Mouse (Mus musculus): ENCODE data around the gene C130074G19Rik. TPM values are rescaled to one million over a fixed set of nuclear protein-coding genes. Genes with fewer than 3 reads are reported as not detected.

The C130074G19Rik gene
- not detected in 2 replicates for polyA plus RNA-seq (2012; ENCODE audit: insufficient read depth, insufficient read length, low replicate concordance, missing spikeins)

DNA sequence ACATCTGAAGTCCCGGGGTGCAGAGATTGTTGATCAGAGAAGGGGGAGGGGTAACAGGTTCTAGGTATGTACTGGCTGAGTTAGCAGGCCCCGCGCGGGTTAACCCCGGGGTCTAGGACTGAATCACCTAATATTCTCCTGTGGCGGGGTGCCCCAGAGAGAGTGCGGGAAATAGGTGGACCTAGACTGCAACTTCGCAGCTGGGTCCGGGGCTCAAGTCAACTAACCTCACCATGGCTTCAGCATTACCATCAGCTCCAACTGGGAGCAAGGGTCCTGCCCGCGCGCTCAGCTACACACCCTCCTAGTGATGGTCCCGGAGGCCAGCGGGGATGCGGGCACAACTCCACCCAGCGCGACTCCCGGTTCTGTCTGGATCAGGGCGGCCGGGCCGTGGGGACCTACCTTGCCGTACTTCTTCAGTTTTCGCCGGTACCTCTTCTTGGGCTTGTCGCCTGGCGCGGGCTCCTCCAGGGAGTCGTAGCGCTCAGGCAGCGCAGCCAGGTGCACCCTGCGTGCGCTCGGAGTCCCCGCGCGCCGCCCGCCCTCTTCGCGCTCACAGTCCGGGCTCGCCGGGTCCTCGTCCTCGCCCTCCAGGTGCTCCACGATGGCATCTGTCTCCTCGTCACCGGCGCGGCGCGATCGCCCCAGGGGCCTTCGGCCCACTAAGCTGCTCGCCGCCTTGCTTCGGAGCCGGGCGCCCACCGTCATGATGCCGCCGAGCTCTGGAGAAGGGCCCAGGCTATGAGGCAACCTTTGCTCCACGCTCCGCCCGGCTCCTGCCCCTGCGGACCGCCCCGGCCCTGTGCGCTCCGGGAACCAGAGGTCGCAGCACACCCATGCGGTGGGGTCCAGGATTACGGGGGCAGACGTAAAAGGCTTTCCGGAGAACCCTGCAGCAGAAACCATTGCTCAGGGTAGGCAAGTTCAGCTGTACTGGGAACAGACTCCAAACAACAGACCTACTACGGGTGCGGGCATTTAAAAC is at the start of gene C130074G19Rik:
Gene C130074G19Rik, minus strand, starts transcription at position 938 of the 988 bp plus-strand sequence.
- no peak for TF ChIP-seq POLR2A (IDR thresholded peaks at IDR 0.05; ENCODE audit: insufficient read depth, low read depth, low read length)
- TF ChIP-seq CTCF (IDR thresholded peaks at IDR 0.05; ENCODE audit: insufficient read depth, low read depth, low read length), result peak; percentile 35; the same call in 1 of the 2 replicates
- peak within 1 kb of the TSS; percentile 58 for H3K4me3 ChIP-seq (ENCODE audit: insufficient read depth, low read depth, low read length)
- H3K27ac ChIP-seq (ENCODE audit: insufficient read depth, low read depth, low read length), result 0 out of 2 replicates have a peak within 1 kb of the TSS, but pooled peaks have one; percentile 7
- WGBS, result 5% methylated on average over 77 of the region's 77 CpGs
- peaks cover 18% of the 10 kb centered on the region; the same call in 1 of the 2 replicates for H3K4me1 ChIP-seq (ENCODE audit: control insufficient read depth, insufficient read depth, low read length)

DNA sequence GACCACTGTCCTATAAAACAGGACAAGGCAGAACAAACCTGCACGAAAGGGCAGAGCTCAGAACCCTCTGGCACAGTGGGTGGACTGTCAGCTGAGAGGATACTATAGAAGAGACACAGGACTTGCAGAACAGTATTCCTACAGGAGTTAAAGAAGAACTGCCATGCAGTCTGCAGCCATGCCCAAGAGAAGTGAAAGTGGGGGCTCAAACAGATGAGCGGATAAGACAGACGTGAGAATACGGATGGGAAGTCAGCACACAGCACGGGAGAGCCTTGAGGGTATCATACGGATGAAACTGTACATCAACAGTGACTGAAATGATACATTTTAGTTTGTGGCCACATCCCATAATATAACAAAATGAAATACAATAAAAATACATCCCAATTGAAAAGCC is 48.1 kb upstream of the C130074G19Rik start:
- H3K27ac ChIP-seq (ENCODE audit: insufficient read depth, low read depth, low read length), result no peak overlapping the region
- no peak overlapping the region for H3K4me3 ChIP-seq (ENCODE audit: insufficient read depth, low read depth, low read length)
- H3K4me1 ChIP-seq (ENCODE audit: control insufficient read depth, insufficient read depth, low read length), result no peaks in the 10 kb centered on the region
- no peak for TF ChIP-seq POLR2A (IDR thresholded peaks at IDR 0.05; ENCODE audit: insufficient read depth, low read depth, low read length)
- no peak for TF ChIP-seq CTCF (IDR thresholded peaks at IDR 0.05; ENCODE audit: insufficient read depth, low read depth, low read length)
- whole genome bisulfite sequencing, result 91% methylated on average over 6 of the region's 6 CpGs

DNA sequence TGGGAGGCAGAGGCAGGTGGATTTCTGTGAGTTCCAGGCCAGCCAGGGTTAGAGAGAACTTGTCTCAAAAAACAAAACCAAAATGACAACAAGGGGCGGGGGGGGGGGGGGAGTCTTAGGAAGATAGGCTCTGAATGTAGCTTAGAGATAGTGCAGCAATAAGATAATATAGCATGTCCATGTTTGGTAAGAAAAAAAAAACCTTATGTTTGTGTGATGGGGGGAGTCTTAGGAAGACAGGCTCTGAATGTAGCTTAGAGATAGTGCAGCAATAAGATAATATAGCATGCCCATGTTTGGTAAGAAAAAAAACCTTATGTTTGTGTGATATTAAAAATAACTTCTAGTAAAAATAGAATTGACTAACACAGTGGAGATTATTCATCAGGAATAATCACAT is 45.4 kb upstream of the C130074G19Rik start:
- Histone ChIP-seq H3K4me1 (ENCODE audit: control insufficient read depth, insufficient read depth, low read length) (no peaks in the 10 kb centered on the region), H3K27ac (ENCODE audit: insufficient read depth, low read depth, low read length) (no peak overlapping the region), H3K4me3 (ENCODE audit: insufficient read depth, low read depth, low read length) (no peak overlapping the region)
- no peak for TF ChIP-seq CTCF (IDR thresholded peaks at IDR 0.05; ENCODE audit: insufficient read depth, low read depth, low read length)
- no peak for TF ChIP-seq POLR2A (IDR thresholded peaks at IDR 0.05; ENCODE audit: insufficient read depth, low read depth, low read length)
- 89% methylated on average over 1 of the region's 1 CpGs for WGBS

DNA sequence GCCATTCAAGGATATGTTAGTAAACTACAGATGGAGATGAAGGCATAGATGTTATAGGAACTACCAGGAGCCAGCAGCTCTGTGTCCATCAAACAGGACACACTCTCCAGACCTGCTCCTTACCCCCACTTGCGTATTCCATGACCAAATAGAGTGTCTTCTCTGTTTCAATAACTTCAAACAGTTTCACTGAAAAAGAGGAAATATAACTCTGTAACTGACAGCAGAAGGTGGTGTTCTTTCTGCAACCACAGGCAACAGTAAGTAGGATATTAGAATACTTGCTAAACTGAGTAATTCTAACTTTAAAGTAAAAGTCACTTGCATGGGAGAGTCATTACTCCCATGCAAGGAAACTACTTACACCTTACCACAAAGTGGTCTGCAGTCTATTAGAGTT is 44.9 kb upstream of the C130074G19Rik start:
- no peak overlapping the region for H3K4me3 ChIP-seq (ENCODE audit: insufficient read depth, low read depth, low read length)
- 97% methylated on average over 1 of the region's 1 CpGs for whole genome bisulfite sequencing
- no peak overlapping the region for H3K27ac ChIP-seq (ENCODE audit: insufficient read depth, low read depth, low read length)
- no peak for TF ChIP-seq POLR2A (IDR thresholded peaks at IDR 0.05; ENCODE audit: insufficient read depth, low read depth, low read length)
- no peak for TF ChIP-seq CTCF (IDR thresholded peaks at IDR 0.05; ENCODE audit: insufficient read depth, low read depth, low read length)
- H3K4me1 ChIP-seq (ENCODE audit: control insufficient read depth, insufficient read depth, low read length), result no peaks in the 10 kb centered on the region

DNA sequence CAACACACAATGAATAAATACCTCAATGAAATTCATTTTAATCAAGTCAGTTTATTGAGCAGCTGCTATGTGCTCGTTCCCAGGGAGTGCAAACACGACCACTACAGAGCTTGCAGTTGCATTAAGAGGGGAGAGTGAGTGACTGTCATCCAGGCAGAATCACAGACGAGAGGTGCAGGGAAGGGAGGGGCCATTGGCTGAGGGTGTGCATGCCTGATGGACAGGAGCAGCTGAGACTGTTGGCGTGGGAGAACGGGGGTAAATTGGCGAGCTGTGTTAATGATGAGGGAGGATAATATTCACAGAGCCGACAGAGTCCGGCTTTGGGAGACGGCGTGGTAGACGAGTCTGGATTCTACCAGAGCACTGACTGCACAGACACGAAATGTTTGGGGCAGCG is 39.8 kb upstream of the C130074G19Rik start:
- TF ChIP-seq CTCF (IDR thresholded peaks at IDR 0.05; ENCODE audit: insufficient read depth, low read depth, low read length), result no peak
- TF ChIP-seq POLR2A (IDR thresholded peaks at IDR 0.05; ENCODE audit: insufficient read depth, low read depth, low read length), result no peak
- WGBS, result 67% methylated on average over 13 of the region's 13 CpGs
- no peak overlapping the region for H3K4me3 ChIP-seq (ENCODE audit: insufficient read depth, low read depth, low read length)

DNA sequence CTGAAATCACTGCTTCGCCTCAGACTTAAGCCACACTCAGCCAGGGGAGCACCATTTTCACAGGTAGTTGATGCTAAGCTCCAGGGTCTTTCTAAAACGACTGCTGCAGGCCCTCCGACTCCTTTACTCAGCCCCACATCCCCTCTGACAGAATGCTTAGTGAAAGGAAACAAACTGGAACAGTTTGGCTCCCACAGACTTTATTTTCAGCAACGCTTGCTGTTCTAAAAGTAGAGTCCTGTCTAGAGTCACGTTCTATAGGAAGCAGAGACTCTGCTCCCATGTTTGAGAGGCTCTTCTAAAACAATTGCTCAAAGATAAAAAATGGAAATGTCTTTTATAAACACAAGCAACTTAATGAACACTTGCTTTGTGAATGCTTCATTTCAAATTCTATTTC is 37.0 kb upstream of the C130074G19Rik start:
- Histone ChIP-seq H3K4me1 (ENCODE audit: control insufficient read depth, insufficient read depth, low read length) (peaks cover 8% of the 10 kb centered on the region), H3K4me3 (ENCODE audit: insufficient read depth, low read depth, low read length) (no peak overlapping the region), H3K27ac (ENCODE audit: insufficient read depth, low read depth, low read length) (no peak overlapping the region)
- TF ChIP-seq POLR2A (IDR thresholded peaks at IDR 0.05; ENCODE audit: insufficient read depth, low read depth, low read length) (no peak), CTCF (IDR thresholded peaks at IDR 0.05; ENCODE audit: insufficient read depth, low read depth, low read length) (no peak)
- WGBS, result 46% methylated on average over 5 of the region's 5 CpGs

More for the DNA sequence above, 39.8 kb upstream of the C130074G19Rik start:
- Histone ChIP-seq H3K4me1 (ENCODE audit: control insufficient read depth, insufficient read depth, low read length) (peaks cover 8% of the 10 kb centered on the region), H3K27ac (ENCODE audit: insufficient read depth, low read depth, low read length) (no peak overlapping the region)

DNA sequence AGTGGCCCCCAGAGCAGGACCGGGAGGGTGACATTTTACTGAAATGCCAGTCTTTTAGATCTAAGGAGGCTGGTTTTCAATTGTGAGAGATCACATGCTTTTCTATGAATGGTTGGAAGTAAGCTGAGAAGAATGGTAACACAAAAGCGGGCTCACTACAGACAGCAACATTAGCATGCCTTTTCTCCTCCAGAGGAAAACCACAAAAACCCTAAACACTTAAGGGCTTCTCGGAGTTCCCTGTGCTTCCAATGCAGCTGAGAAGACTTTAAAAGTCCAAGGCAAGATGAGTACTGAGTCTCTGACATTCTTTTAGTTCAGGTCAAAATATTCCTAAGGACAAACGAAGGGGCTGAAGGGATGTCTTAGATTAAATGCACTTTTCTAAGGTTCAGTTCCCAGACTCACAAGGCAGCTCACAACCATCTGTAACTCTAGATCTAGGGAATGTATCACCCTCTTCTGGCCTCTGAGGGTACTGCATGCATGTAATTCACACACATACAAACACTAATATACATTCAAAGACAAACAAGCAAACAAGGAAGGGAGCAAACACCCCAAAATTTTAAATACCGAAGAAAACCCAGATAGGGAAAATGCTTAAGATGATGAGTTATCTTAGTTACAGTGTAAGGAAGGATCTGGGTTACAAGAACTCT is 35.3 kb upstream of the C130074G19Rik start:
- no peak overlapping the region for H3K4me3 ChIP-seq (ENCODE audit: insufficient read depth, low read depth, low read length)
- WGBS, result 79% methylated on average over 5 of the region's 5 CpGs
- H3K27ac ChIP-seq (ENCODE audit: insufficient read depth, low read depth, low read length), result no peak overlapping the region
- TF ChIP-seq POLR2A (IDR thresholded peaks at IDR 0.05; ENCODE audit: insufficient read depth, low read depth, low read length) (no peak), CTCF (IDR thresholded peaks at IDR 0.05; ENCODE audit: insufficient read depth, low read depth, low read length) (no peak)
- H3K4me1 ChIP-seq (ENCODE audit: control insufficient read depth, insufficient read depth, low read length), result peaks cover 8% of the 10 kb centered on the region

DNA sequence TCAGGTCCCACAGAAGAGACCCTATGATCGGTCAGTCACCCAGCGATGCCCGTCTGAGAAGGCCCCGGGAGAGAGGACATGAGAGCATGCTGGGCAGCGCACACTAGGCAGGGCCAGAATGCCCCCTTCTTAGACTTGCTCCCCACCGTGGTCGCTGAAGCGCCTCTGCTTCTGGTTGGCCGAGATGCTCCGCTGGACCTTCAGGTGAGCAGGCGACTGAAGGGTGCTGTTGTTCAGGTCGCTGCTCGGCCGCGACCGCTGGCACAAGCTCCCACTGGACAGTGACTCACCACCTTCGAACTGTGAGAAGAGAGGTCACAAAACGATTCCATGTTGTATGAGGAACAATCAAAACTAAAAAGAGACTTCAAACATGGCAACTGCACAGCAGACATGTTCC is 29.3 kb upstream of the C130074G19Rik start:
- TF ChIP-seq CTCF (IDR thresholded peaks at IDR 0.05; ENCODE audit: insufficient read depth, low read depth, low read length) (no peak), POLR2A (IDR thresholded peaks at IDR 0.05; ENCODE audit: insufficient read depth, low read depth, low read length) (no peak)
- no peak overlapping the region for H3K27ac ChIP-seq (ENCODE audit: insufficient read depth, low read depth, low read length)
- WGBS, result 86% methylated on average over 18 of the region's 18 CpGs
- no peak overlapping the region for H3K4me3 ChIP-seq (ENCODE audit: insufficient read depth, low read depth, low read length)
- no peaks in the 10 kb centered on the region for H3K4me1 ChIP-seq (ENCODE audit: control insufficient read depth, insufficient read depth, low read length)

DNA sequence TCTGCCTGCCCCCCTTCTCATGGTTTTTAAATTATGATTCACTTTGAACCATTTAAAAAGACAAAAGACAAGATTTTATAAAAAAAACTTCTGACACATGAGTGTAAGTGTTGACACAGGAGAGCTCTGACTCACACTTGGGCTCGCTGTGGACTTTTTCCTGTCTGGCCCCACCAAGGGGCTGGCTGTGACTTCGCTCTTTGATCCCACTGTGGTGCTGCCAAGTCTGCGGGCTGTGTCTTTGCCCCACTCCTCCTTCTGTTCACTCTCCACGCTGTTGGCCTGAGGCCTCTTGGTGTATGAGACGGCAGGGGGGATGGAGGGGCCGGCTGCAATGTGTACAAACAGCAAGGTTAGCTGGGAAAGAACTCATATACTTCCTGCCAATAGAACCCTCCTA is 28.8 kb upstream of the C130074G19Rik start:
- 46% methylated on average over 6 of the region's 6 CpGs for WGBS
- Histone ChIP-seq H3K4me1 (ENCODE audit: control insufficient read depth, insufficient read depth, low read length) (no peaks in the 10 kb centered on the region), H3K27ac (ENCODE audit: insufficient read depth, low read depth, low read length) (no peak overlapping the region), H3K4me3 (ENCODE audit: insufficient read depth, low read depth, low read length) (no peak overlapping the region)
- TF ChIP-seq CTCF (IDR thresholded peaks at IDR 0.05; ENCODE audit: insufficient read depth, low read depth, low read length) (no peak), POLR2A (IDR thresholded peaks at IDR 0.05; ENCODE audit: insufficient read depth, low read depth, low read length) (no peak)
